Mouse (Mus musculus) heart, postnatal 0 days (tissue): ENCODE measurements at regions not wholly inside any gene's neighbourhood (a gene's known extent, or its start where the extent isn't known, plus 50 kb on each side); places are given as distances from the start of the nearest gene placed in this dataset.

Experiments used
- CTCF ChIP-seq: IDR thresholded peaks from 2 replicates; pipeline ENCODE4 v1.5.1; 2016; ENCODE audit warnings: antibody characterized with exemption, control low read depth, low read depth
- EP300 ChIP-seq: IDR thresholded peaks from 2 replicates; pipeline ENCODE4 v1.6.1; 2016; ENCODE audit warnings: antibody characterized with exemption, low read depth

- no peak for TF ChIP-seq CTCF
- TF ChIP-seq EP300 = no peak
Measured at GRCm38 (mm10) chr9:43976366-43976765, 66.8 kb upstream of the Thy1 start.
